Mouse (Mus musculus) kidney, postnatal 0 days (tissue): Measurements from ENCODE around the gene Gpx7. TPM values are rescaled to one million over a fixed set of nuclear protein-coding genes. Genes with fewer than 3 reads are reported as not detected.

ENCODE experiments used
- ATAC-seq: fragments of 200-750 bp; cut with Nextera tagmentation; replicated peaks from 2 replicates; pipeline ENCODE4 v1.8.0; 2017; ENCODE audit warnings: low read depth, moderate number of reproducible peaks, moderate TSS enrichment, moderate library complexity; ENCODE audit not compliant: low FRiP score
- DNase-seq: peaks from one replicate; pipeline ENCODE4 v3.0.0-alpha.2; 2016; ENCODE audit warnings: low spot score
- H3K27ac ChIP-seq: fragments of 300-500 bp; sonication (generic); 2 replicates; pipeline ENCODE4 v1.5.1; 2014; ENCODE audit warnings: mild to moderate bottlenecking
- H3K27me3 ChIP-seq: fragments of 300-500 bp; sonication (generic); 2 replicates; pipeline ENCODE4 v1.6.1; 2014; ENCODE audit warnings: low read length, mixed read lengths; ENCODE audit not compliant: insufficient read depth
- H3K36me3 ChIP-seq: fragments of 300-500 bp; sonication (generic); 2 replicates; pipeline ENCODE4 v1.6.1; 2014; ENCODE audit warnings: low read length, mixed read lengths; ENCODE audit not compliant: insufficient read depth
- H3K4me1 ChIP-seq: fragments of 300-500 bp; sonication (generic); replicated peaks from 2 replicates; pipeline ENCODE4 v1.6.1; 2014; ENCODE audit warnings: antibody characterized with exemption, low read length, mixed read lengths; ENCODE audit not compliant: insufficient read depth
- H3K4me2 ChIP-seq: fragments of 300-500 bp; sonication (generic); 2 replicates; pipeline ENCODE4 v1.6.1; 2014; ENCODE audit warnings: mild to moderate bottlenecking, low read length, moderate library complexity, mixed read lengths
- H3K4me3 ChIP-seq: fragments of 300-500 bp; sonication (generic); replicated peaks from 2 replicates; pipeline ENCODE4 v1.5.1; 2014; ENCODE audit warnings: low read depth, low read length
- H3K9ac ChIP-seq: fragments of 300-500 bp; sonication (generic); 2 replicates; pipeline ENCODE4 v1.6.1; 2014; ENCODE audit warnings: low read depth, low read length
- H3K9me3 ChIP-seq: fragments of 300-500 bp; sonication (generic); replicated peaks from 2 replicates; pipeline ENCODE4 v1.6.1; 2016; ENCODE audit warnings: low read length, inconsistent platforms, mixed read lengths
- CTCF ChIP-seq: IDR thresholded peaks from 2 replicates; pipeline ENCODE4 v1.5.1; 2016; ENCODE audit warnings: antibody characterized with exemption, low read depth, mild to moderate bottlenecking, moderate library complexity
- WGBS: fragments of 180-500 bp; shearing (Covaris S2); extraction: QIAGEN DNeasy Blood & Tissue Kit; methylation state at CpG from one replicate; pipeline ENCODE4 v1.1.7; 2014; 5-methylcytosine and 5-hydroxymethylcytosine counted together
- polyA plus RNA-seq: library from polyadenylated mRNA; unstranded; fragments of >200 nt; fragmentation: Nextera tagmentation; extraction: Ambion mirVana; gene quantifications from 2 replicates; pipeline ENCODE4 v1.2.1, GENCODE M21; 2015

The Gpx7 gene
- polyA plus RNA-seq, 1 experiment from 2014 or later: 60.4 TPM

DNA sequence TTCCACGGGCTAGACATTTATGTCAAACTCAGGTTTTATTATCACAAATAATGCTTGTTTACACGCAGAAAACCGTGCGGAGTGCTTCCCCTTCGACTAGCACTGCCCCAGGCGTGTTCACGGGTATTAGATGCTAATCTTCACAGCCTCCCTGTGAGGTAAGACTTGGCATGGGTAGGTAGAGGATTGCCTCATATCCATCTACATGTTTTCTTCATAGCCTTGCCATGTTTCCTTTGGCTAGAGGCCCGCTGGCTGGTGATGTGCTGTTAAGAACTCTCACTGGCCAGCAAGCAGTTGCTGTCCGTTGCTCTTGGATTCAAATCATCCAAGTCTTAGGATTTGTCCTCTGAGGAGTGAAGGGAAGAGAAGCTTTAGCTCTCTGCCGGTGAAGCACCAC is 6.4 kb downstream of the Gpx7 start:
- no peaks in the 10 kb centered on the region for H3K4me1 ChIP-seq
- H3K4me2 ChIP-seq: no peak overlapping the region
- H3K4me3 ChIP-seq: no peak overlapping the region
- H3K27me3 ChIP-seq: no peaks in the 10 kb centered on the region
- ATAC-seq (no peak), DNase-seq (no peak)
- 83% methylated on average over 10 of the region's 10 CpGs for WGBS
- H3K27ac ChIP-seq: no peak overlapping the region
- no peaks in the 10 kb centered on the region for H3K9me3 ChIP-seq
- TF ChIP-seq CTCF: no peak
- no peak overlapping the region for H3K9ac ChIP-seq
- 0 out of 2 replicates have a peak, but pooled peaks cover 2% of the 10 kb centered on the region for H3K36me3 ChIP-seq

DNA sequence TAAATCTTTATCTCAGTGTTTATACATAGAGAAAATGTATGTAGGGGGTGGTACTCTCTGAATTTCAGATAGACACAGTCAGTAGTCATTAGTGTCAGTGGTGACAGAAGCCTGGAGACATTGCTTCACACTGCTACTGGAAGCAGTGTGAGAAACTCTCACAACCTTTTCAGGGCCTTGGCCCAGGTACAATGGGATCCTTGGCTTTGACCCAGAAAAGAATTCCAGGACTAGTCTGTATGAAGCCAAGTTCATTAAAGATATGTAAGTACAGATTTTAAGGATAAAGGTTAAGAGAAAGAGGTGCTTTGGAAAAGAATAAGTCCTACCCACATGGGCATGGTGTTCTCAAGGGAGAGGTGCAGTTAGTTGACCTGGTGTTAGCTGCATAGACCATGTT is 12.5 kb downstream of the Gpx7 start:
- no peak for TF ChIP-seq CTCF
- Histone ChIP-seq H3K9ac (no peak overlapping the region), H3K9me3 (no peaks in the 10 kb centered on the region), H3K36me3 (no peaks in the 10 kb centered on the region), H3K4me3 (no peak overlapping the region), H3K27ac (no peak overlapping the region), H3K27me3 (no peaks in the 10 kb centered on the region), H3K4me2 (no peak overlapping the region), H3K4me1 (no peaks in the 10 kb centered on the region)
- no peak for ATAC-seq
- DNase-seq: no peak

DNA sequence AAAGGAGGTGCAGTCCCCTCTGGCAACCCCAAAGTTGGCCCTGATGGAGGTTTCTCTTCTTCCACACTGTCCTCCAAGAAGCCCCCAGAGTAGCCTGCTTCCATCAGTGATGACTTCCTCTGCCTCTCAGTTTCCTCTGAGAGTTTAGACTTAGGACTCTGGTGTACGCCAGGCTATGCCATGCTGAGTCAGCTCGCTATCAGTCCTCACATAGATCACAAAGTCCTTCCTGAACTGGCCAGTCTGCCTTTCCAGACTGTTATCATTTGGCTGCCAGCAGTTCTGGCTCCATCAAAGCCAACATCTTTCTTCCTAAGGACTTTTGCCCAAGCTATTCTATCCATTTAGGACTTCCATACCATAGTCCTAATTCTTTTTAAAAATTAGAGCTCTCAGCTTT is 14.2 kb downstream of the Gpx7 start:
- H3K4me3 ChIP-seq: no peak overlapping the region
- H3K4me2 ChIP-seq: no peak overlapping the region
- 72% methylated on average over 2 of the region's 2 CpGs for WGBS
- TF ChIP-seq CTCF: no peak
- no peaks in the 10 kb centered on the region for H3K27me3 ChIP-seq
- DNase-seq: no peak
- no peak for ATAC-seq
- H3K27ac ChIP-seq: no peak overlapping the region
- H3K36me3 ChIP-seq: no peaks in the 10 kb centered on the region
- no peaks in the 10 kb centered on the region for H3K4me1 ChIP-seq
- no peak overlapping the region for H3K9ac ChIP-seq
- no peaks in the 10 kb centered on the region for H3K9me3 ChIP-seq

DNA sequence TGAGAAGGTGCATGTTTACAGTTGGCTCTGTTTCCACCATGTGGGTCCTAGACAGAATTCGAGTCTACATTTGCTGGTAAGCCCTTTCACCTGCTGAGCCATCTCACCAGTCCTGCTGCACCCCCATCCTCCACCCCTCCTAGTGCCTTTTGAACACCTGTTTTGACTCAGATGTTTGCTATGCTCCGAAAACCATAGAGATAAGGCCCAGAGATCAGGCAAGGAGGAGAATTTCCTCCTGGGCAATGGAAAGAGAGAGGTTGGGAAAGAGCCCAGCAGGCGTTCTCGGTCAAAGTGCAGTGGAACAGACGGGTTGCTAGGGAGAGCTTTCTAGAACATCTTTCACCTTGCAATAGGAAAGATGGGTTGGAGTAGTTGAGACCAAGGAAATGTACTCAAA is 15.6 kb downstream of the Gpx7 start:
- no peak for DNase-seq
- WGBS: 77% methylated on average over 5 of the region's 5 CpGs
- Histone ChIP-seq H3K27me3 (no peaks in the 10 kb centered on the region), H3K4me2 (no peak overlapping the region), H3K36me3 (no peaks in the 10 kb centered on the region), H3K9me3 (no peaks in the 10 kb centered on the region), H3K4me3 (no peak overlapping the region), H3K9ac (no peak overlapping the region), H3K27ac (no peak overlapping the region), H3K4me1 (no peaks in the 10 kb centered on the region)
- no peak for TF ChIP-seq CTCF
- ATAC-seq: no peak

DNA sequence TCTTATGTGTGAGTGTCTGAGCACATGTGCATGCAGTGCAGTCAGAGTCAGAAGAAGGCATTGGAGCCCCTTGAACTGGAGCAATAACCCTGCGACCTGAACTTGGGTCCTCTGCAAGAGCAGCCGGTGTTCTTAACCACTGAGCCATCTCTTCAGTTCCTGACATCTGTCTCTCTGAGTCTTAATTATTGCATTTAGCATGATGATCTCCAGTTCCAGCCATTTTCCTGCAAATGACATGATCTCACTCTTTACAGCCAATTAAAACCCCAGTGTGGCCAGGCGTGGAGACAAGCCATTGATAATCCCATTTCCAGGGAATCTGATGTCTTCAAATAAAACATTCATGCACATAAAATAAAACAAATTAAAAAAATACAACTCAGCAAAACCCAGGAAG is 18.0 kb downstream of the Gpx7 start:
- DNase-seq (no peak), ATAC-seq (no peak)
- Histone ChIP-seq H3K27me3 (0 out of 2 replicates have a peak, but pooled peaks cover 6% of the 10 kb centered on the region), H3K36me3 (no peaks in the 10 kb centered on the region), H3K4me3 (no peak overlapping the region), H3K9me3 (no peaks in the 10 kb centered on the region), H3K4me2 (no peak overlapping the region), H3K4me1 (no peaks in the 10 kb centered on the region), H3K9ac (no peak overlapping the region), H3K27ac (no peak overlapping the region)
- TF ChIP-seq CTCF: no peak
- WGBS: 76% methylated on average over 3 of the region's 3 CpGs

DNA sequence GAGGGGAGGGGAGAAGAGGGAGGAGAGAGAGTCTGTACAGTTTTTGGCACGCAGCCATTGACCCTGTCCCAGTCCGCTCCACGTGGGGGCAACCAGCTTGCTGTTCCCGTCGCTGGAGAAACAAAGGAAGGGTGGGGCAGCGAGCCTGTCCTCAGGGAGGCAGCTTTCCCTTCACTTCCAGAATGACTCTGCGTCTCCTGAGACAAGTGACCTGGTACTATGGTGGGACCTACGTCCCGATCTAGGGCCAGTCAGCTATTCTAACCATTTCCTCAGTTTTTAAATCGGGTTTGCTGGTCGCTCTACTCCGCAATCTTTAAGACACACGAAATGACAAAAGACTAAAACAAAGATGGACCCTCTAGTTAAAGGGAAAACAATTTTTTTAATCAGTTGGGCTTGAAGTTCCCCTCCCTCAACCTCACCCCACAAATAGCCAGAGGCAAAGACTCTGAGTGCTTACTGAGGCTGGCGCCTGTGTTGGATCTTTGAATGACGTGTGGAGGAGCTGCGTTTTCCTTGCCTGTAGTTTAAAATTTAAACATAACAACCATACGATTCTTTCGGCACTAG is 19.0 kb downstream of the Gpx7 start:
- peak; percentile 72 for ATAC-seq
- WGBS: 2% methylated on average over 18 of the region's 18 CpGs
- Histone ChIP-seq H3K9me3 (no peaks in the 10 kb centered on the region), H3K9ac (peak overlapping the region; percentile 65), H3K4me1 (0 out of 2 replicates have a peak, but pooled peaks cover 4% of the 10 kb centered on the region), H3K27ac (peak overlapping the region; percentile 38), H3K27me3 (peaks cover 10% of the 10 kb centered on the region; the same call in 1 of the 2 replicates), H3K36me3 (no peaks in the 10 kb centered on the region), H3K4me2 (peak overlapping the region; percentile 70), H3K4me3 (peak overlapping the region; percentile 37)
- peak; percentile 93 for DNase-seq
- TF ChIP-seq CTCF: peak; percentile 42; the same call in 1 of the 2 replicates

DNA sequence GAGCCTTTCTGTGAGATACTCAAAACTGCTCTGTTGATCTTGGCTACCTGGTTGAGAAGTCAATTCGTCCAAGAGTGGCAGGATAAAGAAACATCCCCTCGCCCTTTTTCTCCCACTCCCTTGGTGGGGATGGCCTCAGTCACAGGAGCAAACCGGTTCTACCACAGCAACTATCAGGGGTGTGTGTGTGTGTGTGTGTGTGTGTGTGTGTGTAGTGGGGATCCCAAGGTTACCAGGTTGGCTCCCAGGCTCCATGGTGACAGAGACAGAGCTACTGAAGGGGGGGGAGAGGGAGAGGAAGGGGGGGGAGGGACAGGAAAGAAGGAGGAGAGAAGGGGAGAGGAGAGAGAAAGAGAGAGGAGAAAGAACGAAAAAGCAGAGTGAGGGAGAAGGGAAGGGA is 19.7 kb downstream of the Gpx7 start:
- 0 out of 2 replicates have a peak, but pooled peaks cover 4% of the 10 kb centered on the region for H3K4me1 ChIP-seq
- H3K36me3 ChIP-seq: no peaks in the 10 kb centered on the region
- H3K9ac ChIP-seq: no peak overlapping the region
- WGBS: 32% methylated on average over 4 of the region's 4 CpGs
- H3K4me3 ChIP-seq: no peak overlapping the region
- no peaks in the 10 kb centered on the region for H3K9me3 ChIP-seq
- peaks cover 15% of the 10 kb centered on the region; the same call in 1 of the 2 replicates for H3K27me3 ChIP-seq
- DNase-seq: no peak
- peak; percentile 57; the same call in 1 of the 2 replicates for ATAC-seq
- H3K4me2 ChIP-seq: peak overlapping the region; percentile 70
- TF ChIP-seq CTCF: no peak
- H3K27ac ChIP-seq: no peak overlapping the region; the same call in 1 of the 2 replicates
